Comparison of ENCODE assay signal across 12 mouse cellular contexts in genomic region chr3:136697626-136698191, GRCm38 (mm10). TPM values are rescaled to one million over a fixed set of nuclear protein-coding genes. Genes with fewer than 3 reads are reported as not detected.
DNase-seq lines count a peak whose midpoint lies in the region; ATAC-seq and TF ChIP-seq lines count a peak whose summit lies in the region.
"Had no signal": no experiment of that assay in that cellular context is flagged by ENCODE, and none has a peak within 500 bp of the region (broad histone marks: within the 10 kb centered on the region; RNA-seq: fewer than 3 reads in every experiment).

No protein-coding gene starts in this region.

- WGBS in kidney, embryonic 15.5 days, result 69% methylated on average over 3 of the region's 3 CpGs
- 24% methylated on average over 3 of the region's 3 CpGs for WGBS in liver, postnatal 0 days (ENCODE audit: insufficient replicate concordance)
- 81% methylated on average over 3 of the region's 3 CpGs for WGBS in forebrain, embryonic 15.5 days

- TF ChIP-seq CTCF in liver, postnatal 0 days (IDR thresholded peaks at IDR 0.05; ENCODE audit: low read depth), result no peak

- no peaks in the 10 kb centered on the region for H3K36me3 ChIP-seq in kidney, embryonic 15.5 days
- H3K36me3 ChIP-seq in liver, postnatal 0 days (replicated peaks; ENCODE audit: insufficient read depth, low read length), result no peaks in the 10 kb centered on the region
- H3K36me3 ChIP-seq in forebrain, embryonic 15.5 days, result no peaks in the 10 kb centered on the region

- no peak overlapping the region for H3K4me2 ChIP-seq in kidney, embryonic 15.5 days
- peak overlapping the region; percentile 20; the same call in 1 of the 2 replicates for H3K4me2 ChIP-seq in liver, postnatal 0 days (ENCODE audit: low read depth, low read length)
- no peak overlapping the region for H3K4me2 ChIP-seq in forebrain, embryonic 15.5 days (replicated peaks)

- TF ChIP-seq EP300 in liver, postnatal 0 days (IDR thresholded peaks at IDR 0.05; ENCODE audit: low read depth), result no peak

- H3K4me3 ChIP-seq in kidney, embryonic 15.5 days (replicated peaks), result no peak overlapping the region
- H3K4me3 ChIP-seq in liver, postnatal 0 days (ENCODE audit: low read depth, low read length), result no peak overlapping the region
- H3K4me3 ChIP-seq in forebrain, embryonic 15.5 days, result no peak overlapping the region

- H3K4me1 ChIP-seq in kidney, embryonic 15.5 days, result peaks cover 4% of the 10 kb centered on the region; the same call in 1 of the 2 replicates
- peaks cover 34% of the 10 kb centered on the region for H3K4me1 ChIP-seq in liver, postnatal 0 days (ENCODE audit: insufficient read depth)
- H3K4me1 ChIP-seq in forebrain, embryonic 15.5 days, result no peaks in the 10 kb centered on the region

- H3K9me3 ChIP-seq in kidney, embryonic 15.5 days (replicated peaks), result no peaks in the 10 kb centered on the region
- no peaks in the 10 kb centered on the region for H3K9me3 ChIP-seq in liver, postnatal 0 days (ENCODE audit: low read length)
- no peaks in the 10 kb centered on the region for H3K9me3 ChIP-seq in forebrain, embryonic 15.5 days

- H3K27ac ChIP-seq in kidney, embryonic 15.5 days, result no peak overlapping the region
- H3K27ac ChIP-seq in liver, postnatal 0 days (ENCODE audit: low read depth), result peak overlapping the region; percentile 16; the same call in 1 of the 2 replicates
- no peak overlapping the region for H3K27ac ChIP-seq in forebrain, embryonic 15.5 days (replicated peaks)

- DNase-seq in kidney, adult 9 months, result peak; percentile 67
- DNase-seq in adipocyte (ENCODE audit: low spot score), result peak; percentile 44
- no peak for DNase-seq in liver, postnatal 0 days
- DNase-seq in Muller cell, postnatal 12 days (ENCODE audit: inconsistent ontology term), result no peak
- DNase-seq in layer of hippocampus, adult 18-20 months (ENCODE audit: low spot score in 2 of 2), result no peak
- DNase-seq: cerebellum, postnatal 14 days; kidney, postnatal 14 days; left cerebral cortex, postnatal 4 days; lung, postnatal 36 days had no signal

- no peak for ATAC-seq in kidney, embryonic 15.5 days (replicated peaks; ENCODE audit: low FRiP score)
- ATAC-seq in CD4-positive, CD25-positive, alpha-beta regulatory T cell, adult 4 months, result peak; percentile 75
- peak; percentile 44 for ATAC-seq in liver, postnatal 0 days
- no peak for ATAC-seq in forebrain, embryonic 15.5 days (replicated peaks)

- no peak overlapping the region for H3K9ac ChIP-seq in kidney, embryonic 15.5 days
- no peak overlapping the region; the same call in 1 of the 2 replicates for H3K9ac ChIP-seq in liver, postnatal 0 days (replicated peaks)
- H3K9ac ChIP-seq in forebrain, embryonic 15.5 days (replicated peaks), result no peak overlapping the region

- no peaks in the 10 kb centered on the region for H3K27me3 ChIP-seq in kidney, embryonic 15.5 days
- H3K27me3 ChIP-seq in liver, postnatal 0 days (ENCODE audit: insufficient read depth, low read length), result no peaks in the 10 kb centered on the region
- H3K27me3 ChIP-seq in forebrain, embryonic 15.5 days, result no peaks in the 10 kb centered on the region

RNA-seq across cellular contexts. Expression of gene Ppp3ca, which starts 27.8 kb away (rescaled TPM):
- polyA plus RNA-seq in kidney, embryonic 15.5 days (2015; fragmentation: Nextera tagmentation; extraction: Ambion mirVana), result 63.0 and 64.0 TPM in 2 replicates
- 10 to 100 TPM; 17.9 to 31.8 TPM for polyA plus RNA-seq in CD4-positive, CD25-positive, alpha-beta regulatory T cell, adult 4 months (2017; shearing (Covaris generic))
- polyA plus RNA-seq in liver, postnatal 0 days (2015; fragmentation: Nextera tagmentation; extraction: Ambion mirVana), result 21.6 and 23.7 TPM in 2 replicates
- 141 and 153 TPM in 2 replicates for polyA plus RNA-seq in forebrain, embryonic 15.5 days (2015; fragmentation: Nextera tagmentation; extraction: Ambion mirVana)
- 1,000 to 10,000 TPM; 1,235 to 1,382 TPM for total RNA-seq in layer of hippocampus, adult 18-20 months (2021)

Comparison
In these comparisons a context has a peak if more than half of its experiments do, and no peak if none do; other contexts are left out.
1. DNase-seq: peak in kidney, adult 9 months (single experiment) and adipocyte (single experiment); none in liver, postnatal 0 days (single experiment), Muller cell, postnatal 12 days (single experiment) and layer of hippocampus, adult 18-20 months (0 of 2).
2. ATAC-seq: peak in CD4-positive, CD25-positive, alpha-beta regulatory T cell, adult 4 months (single experiment) and liver, postnatal 0 days (single experiment); none in kidney, embryonic 15.5 days (single experiment) and forebrain, embryonic 15.5 days (single experiment).